Mouse (Mus musculus): ENCODE measurements at regions not wholly inside any gene's neighbourhood (a gene's known extent, or its start where the extent isn't known, plus 50 kb on each side); places are given as distances from the start of the nearest gene placed in this dataset.

DNA sequence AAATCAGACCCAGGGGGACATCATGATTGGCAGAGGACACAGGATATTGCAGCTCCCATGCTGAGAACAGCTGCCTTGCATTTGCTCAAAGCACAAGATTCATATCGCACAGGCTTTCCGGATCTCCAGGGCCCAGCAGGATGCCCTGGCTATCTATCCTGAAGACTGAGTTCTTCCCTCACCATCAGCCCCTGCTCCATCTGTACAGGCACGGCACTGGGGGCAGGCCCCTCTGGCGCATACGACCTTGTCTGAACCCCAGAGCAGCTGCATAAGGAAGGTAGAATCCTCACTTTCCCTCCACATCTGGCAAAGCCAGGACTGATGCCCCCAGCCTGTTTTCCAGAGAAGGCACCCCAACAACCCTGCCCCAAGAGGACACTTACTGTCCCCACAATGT, 266.8 kb downstream of the Tns1 start:
- CTCF ChIA-PET, result no interaction called here
- no peaks in the 10 kb centered on the region for H3K27me3 ChIP-seq
- TF ChIP-seq CTCF (IDR thresholded peaks at IDR 0.05), result no peak
- in situ Hi-C loops (cut with MboI; ENCODE audit: low pct_unique_long_range_greater_than_20kb), result no loop called here
- POLR2A ChIA-PET, result no interaction called here
- no peak for DNase-seq (ENCODE audit: low read depth, low spot score)
- no peak for ATAC-seq

DNA sequence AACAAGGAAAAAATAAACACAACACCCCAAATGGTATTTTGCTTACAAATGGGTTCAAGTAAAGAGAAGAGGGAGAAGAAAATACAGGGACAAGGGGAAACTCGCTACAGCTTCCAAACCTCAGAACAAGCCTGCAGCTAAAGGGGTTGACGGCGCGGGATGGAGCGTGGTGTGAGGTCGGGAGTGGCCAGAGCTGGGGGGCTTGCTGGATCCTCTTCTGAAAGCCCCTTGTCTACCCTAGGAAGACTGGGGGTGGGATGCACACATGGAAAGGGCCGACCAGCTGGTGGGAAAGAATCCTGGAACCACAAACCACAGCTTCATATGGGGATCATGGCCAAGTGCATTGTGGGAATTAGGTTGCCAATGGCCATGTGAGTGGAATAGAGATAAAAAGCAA, 267.4 kb downstream of the Tns1 start:
- no peaks in the 10 kb centered on the region for H3K27me3 ChIP-seq
- in situ Hi-C loops (cut with MboI; ENCODE audit: low pct_unique_long_range_greater_than_20kb), result no loop called here
- DNase-seq (ENCODE audit: low read depth, low spot score) (no peak), ATAC-seq (no peak)
- ChIA-PET POLR2A (no interaction called here), CTCF (interaction anchor here (1.3 kb wide), 1 partner anchor 11 kb away, joined by 4 read pairs; no protein-coding TSS in a partner anchor)
- no peak for TF ChIP-seq CTCF (IDR thresholded peaks at IDR 0.05)

DNA sequence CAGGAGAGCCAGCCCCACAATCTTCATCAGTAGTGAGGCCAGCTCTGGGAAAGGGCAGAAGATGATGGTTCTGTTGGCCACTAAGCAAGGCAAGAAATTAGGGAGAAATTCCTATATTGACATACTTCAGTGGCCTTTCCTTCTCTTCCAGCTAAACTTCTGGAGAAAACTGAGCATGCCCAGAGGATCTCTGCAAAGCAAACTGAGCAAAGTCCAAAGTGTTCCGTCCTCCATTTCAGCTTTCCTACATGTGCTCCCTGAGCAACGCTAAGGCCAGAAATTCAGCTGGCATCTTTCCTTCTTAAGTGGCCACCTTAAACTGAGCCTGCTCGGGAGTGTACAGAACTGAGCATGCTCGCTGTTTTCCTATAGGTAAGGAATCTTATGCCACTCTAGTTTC, 268.9 kb downstream of the Tns1 start:
- H3K27me3 ChIP-seq, result no peaks in the 10 kb centered on the region
- in situ Hi-C loops (cut with MboI; ENCODE audit: low pct_unique_long_range_greater_than_20kb), result no loop called here
- POLR2A ChIA-PET, result no interaction called here

DNA sequence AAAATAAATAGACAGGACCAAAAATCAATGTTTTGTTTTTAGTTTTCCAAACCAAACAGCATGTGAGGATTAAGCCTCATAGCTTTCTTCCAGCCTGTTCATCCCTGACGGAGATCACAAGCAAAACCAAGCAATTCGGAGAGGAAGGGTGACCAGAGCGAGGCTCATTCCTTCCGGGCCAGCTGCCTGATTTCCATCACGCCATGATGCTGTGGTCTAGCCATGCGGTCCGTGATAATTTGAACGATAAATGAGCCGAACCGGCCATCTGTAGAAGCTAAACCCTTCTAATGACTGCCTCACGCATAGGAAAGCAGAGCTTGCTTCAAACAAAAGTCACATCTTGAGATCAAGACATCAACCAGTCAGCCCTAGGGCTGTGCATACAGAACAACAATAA, 270.4 kb downstream of the Tns1 start:
- TF ChIP-seq CTCF (IDR thresholded peaks at IDR 0.05), result no peak
- POLR2A ChIA-PET, result no interaction called here
- DNase-seq (ENCODE audit: low read depth, low spot score) (no peak), ATAC-seq (no peak)
- CTCF ChIA-PET, result no interaction called here
- in situ Hi-C loops (cut with MboI; ENCODE audit: low pct_unique_long_range_greater_than_20kb), result no loop called here
- H3K27me3 ChIP-seq, result no peaks in the 10 kb centered on the region

More for the DNA sequence above, 268.9 kb downstream of the Tns1 start:
- ATAC-seq, result no peak
- no peak for DNase-seq (ENCODE audit: low read depth, low spot score)
- TF ChIP-seq CTCF (IDR thresholded peaks at IDR 0.05), result no peak
- CTCF ChIA-PET, result no interaction called here

DNA sequence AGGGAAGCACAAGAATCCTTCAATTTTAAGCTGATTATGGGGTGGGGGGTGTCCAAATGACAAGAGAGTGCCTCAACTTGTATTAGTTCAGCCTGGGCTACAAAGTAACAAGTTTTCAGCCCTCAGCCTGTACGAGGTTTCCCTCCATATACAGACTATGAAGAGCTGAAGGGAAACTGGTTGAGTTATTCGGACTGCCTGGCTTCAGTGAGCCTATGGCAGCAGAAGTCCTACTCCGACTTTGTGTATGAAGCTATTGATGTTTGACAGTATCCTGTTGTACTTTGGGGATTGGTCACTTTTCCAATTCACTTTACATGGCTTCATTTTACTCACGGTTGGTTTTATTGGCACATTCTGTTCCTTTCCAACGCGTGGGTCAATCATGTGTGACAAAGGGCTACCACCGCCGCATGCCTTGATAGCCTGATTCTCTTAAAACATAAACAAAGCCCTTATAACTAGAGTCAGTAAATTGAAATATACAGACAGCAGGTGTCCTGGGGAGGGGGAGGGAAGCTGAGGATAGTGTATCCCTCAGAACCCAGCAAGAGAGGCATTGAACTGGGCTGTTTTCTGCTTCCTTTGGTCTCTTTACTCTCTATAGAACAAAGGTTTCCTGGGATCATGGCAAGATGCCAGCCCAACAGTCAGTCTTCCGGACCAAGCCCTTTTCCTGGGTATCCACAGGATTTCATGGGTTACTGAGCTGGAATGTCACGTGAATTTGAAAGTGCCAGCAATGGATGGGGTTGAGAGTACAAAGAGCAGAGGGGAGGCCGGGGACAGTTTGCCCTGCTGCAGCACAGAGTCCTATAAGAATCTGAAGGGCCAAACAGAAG, 273.9 kb downstream of the Tns1 start:
- peaks cover 3% of the 10 kb centered on the region for H3K27me3 ChIP-seq
- ChIA-PET POLR2A (interaction anchor here (1.0 kb wide), 1 partner anchor 44 kb away, joined by 3 read pairs; no protein-coding TSS in a partner anchor), CTCF (interaction anchor here (0.8 kb wide), 1 partner anchor 14 kb away, joined by 3 read pairs; no protein-coding TSS in a partner anchor)
- in situ Hi-C loops (cut with MboI; ENCODE audit: low pct_unique_long_range_greater_than_20kb), result no loop called here
- peak; percentile 42 for ATAC-seq
- peak; percentile 68 for DNase-seq (ENCODE audit: low read depth, low spot score)
- no peak for TF ChIP-seq CTCF (IDR thresholded peaks at IDR 0.05)

DNA sequence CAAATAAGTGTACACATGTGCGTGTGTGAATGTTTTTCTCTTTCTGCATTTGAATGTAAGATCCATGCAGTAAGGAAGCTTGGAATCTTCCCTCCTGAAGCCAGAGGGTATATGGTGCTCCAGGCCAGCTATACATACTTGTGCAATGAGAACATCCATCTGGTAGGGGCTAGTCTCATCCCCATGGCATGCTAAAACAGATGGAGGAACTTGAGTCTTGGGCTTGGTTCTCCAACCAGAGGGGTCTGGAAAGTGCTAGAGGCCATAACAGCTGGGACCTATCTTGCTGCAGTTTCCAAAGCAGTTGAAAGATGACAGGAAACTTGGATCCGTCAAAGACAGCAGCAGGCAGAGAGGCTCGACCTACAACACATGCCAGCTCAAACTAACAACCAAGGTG, 275.9 kb downstream of the Tns1 start:
- ChIA-PET CTCF (no interaction called here), POLR2A (no interaction called here)
- no peak for TF ChIP-seq CTCF (IDR thresholded peaks at IDR 0.05)
- DNase-seq (ENCODE audit: low read depth, low spot score) (no peak), ATAC-seq (no peak)
- H3K27me3 ChIP-seq, result peaks cover 3% of the 10 kb centered on the region
- in situ Hi-C loops (cut with MboI; ENCODE audit: low pct_unique_long_range_greater_than_20kb), result loop anchor here (25.0 kb wide), 1 partner anchor 1136 kb away; the partner anchor contains the start of genes Ankar and Rpl37a

DNA sequence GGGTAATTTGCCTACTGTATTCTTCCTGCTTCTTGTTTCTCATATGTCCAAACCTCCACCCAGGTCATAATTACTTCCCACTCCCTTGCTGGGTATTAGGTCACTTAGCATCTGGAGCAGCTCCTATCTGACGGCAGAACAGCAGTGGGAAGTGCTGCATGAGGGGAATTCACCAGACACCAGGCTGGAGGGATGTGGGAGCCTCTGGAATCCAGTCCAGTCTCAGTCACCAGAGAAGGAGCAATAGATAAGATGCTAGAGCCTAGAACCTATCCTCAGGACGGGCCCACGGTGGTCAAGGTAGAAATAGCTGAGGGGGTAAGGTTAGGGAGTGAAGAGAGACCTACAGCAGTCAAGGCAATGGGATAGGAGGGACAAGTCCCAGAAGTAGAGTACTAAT, 277.1 kb downstream of the Tns1 start:
- ATAC-seq (no peak), DNase-seq (ENCODE audit: low read depth, low spot score) (no peak)
- no peak for TF ChIP-seq CTCF (IDR thresholded peaks at IDR 0.05)
- ChIA-PET POLR2A (interaction anchor here (0.7 kb wide), 1 partner anchor 13 kb away, joined by 3 read pairs; no protein-coding TSS in a partner anchor), CTCF (interaction anchor here (0.8 kb wide), 1 partner anchor 21 kb away, joined by 3 read pairs; no protein-coding TSS in a partner anchor)
- H3K27me3 ChIP-seq, result peaks cover 3% of the 10 kb centered on the region
- in situ Hi-C loops (cut with MboI; ENCODE audit: low pct_unique_long_range_greater_than_20kb), result loop anchor here (25.0 kb wide), 1 partner anchor 1135 kb away; the partner anchor contains the start of genes Ankar and Rpl37a

DNA sequence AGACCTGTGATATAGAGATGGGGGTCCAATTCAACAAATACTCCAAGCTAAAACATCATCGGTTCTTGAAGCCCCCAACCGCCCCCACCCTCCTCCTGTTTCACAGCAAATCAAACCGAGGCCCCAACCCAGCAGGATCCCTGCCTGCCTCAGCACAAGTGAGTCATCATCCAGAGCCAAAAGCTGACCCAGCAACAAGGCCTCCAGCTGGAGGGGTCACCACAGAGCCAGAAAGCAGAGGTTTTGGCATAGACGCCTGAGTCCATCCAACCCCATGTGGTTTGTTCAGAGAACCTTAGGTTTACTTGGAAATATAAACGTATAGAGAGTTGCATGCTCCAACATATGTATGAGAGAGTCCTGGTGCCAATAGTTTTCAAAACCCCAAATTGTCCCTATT, 279.1 kb downstream of the Tns1 start:
- in situ Hi-C loops (cut with MboI; ENCODE audit: low pct_unique_long_range_greater_than_20kb), result loop anchor here (25.0 kb wide), 1 partner anchor 1133 kb away; the partner anchor contains the start of genes Ankar and Rpl37a
- ATAC-seq (no peak), DNase-seq (ENCODE audit: low read depth, low spot score) (no peak)
- POLR2A ChIA-PET, result no interaction called here
- no peak for TF ChIP-seq CTCF (IDR thresholded peaks at IDR 0.05)
- CTCF ChIA-PET, result interaction anchor here (1.3 kb wide), 1 partner anchor 11 kb away, joined by 4 read pairs; no protein-coding TSS in a partner anchor
- peaks cover 3% of the 10 kb centered on the region for H3K27me3 ChIP-seq

DNA sequence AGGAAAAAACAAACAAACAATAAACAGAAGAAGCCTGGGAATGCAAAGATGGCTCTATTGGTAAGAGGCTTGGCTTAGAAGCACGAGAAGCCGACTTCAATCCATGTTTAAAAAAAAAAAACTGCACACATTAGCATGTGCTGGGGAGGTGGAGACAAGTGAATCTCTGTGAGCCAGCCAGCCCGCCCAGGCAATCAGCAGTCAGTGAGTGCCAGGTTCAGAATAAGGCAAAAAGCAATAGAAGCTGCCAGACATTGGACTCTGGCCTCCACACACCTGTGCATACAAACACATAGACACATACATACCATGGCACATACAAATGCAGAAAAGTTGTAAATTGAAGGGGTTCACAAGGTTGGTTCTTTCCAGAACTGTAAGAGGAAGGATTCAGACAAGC, 279.7 kb downstream of the Tns1 start:
- in situ Hi-C loops (cut with MboI; ENCODE audit: low pct_unique_long_range_greater_than_20kb), result loop anchor here (25.0 kb wide), 1 partner anchor 1132 kb away; the partner anchor contains the start of genes Ankar and Rpl37a
- no peak for DNase-seq (ENCODE audit: low read depth, low spot score)
- H3K27me3 ChIP-seq, result peaks cover 7% of the 10 kb centered on the region
- ChIA-PET CTCF (no interaction called here), POLR2A (no interaction called here)
- no peak for TF ChIP-seq CTCF (IDR thresholded peaks at IDR 0.05)
- no peak for ATAC-seq

DNA sequence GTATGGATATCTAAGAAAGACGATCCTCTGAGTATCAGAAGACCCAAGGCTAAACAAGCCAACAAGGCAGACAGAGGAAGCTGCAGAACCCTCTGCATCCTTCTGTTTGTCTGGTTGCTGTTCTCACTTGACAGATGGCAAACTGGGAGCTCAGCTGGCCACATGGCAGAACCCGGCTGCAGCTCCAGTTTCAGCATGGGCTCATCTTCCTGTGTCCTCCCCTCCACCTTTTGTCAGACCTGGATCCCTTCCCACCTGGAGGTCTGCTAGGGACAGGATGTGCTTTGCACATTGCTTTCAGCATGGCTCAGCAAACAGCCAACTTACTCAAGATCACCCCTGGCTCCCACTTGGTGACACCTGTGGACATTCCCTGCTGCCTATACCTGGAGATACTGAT, 284.9 kb downstream of the Tns1 start:
- TF ChIP-seq CTCF (IDR thresholded peaks at IDR 0.05), result no peak
- ChIA-PET POLR2A (no interaction called here), CTCF (no interaction called here)

DNA sequence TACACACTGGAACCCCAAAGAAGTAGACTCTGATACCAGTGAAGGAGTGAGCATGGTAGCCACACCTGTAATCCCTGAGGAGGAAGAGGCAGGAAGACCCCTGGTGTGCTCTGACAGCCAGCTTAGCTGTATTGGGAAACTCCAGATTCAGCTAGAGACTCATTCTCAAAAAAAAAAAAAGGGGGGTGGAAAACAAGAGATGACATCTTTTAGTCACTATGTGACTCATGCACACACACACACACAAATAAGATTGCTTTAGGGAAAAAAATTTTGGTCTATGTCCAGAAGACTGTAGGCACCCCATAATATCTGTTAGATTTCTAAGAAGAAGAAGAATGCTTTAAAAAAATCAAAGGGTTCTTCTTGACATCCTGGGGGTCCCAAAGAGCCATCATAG, 287.6 kb downstream of the Tns1 start:
- CTCF ChIA-PET, result no interaction called here
- DNase-seq (ENCODE audit: low read depth, low spot score) (no peak), ATAC-seq (no peak)
- in situ Hi-C loops (cut with MboI; ENCODE audit: low pct_unique_long_range_greater_than_20kb), result loop anchor here (25.0 kb wide), 1 partner anchor 1124 kb away; the partner anchor contains the start of genes Ankar and Rpl37a
- H3K27me3 ChIP-seq, result peaks cover 13% of the 10 kb centered on the region
- POLR2A ChIA-PET, result no interaction called here
- TF ChIP-seq CTCF (IDR thresholded peaks at IDR 0.05), result no peak

More for the DNA sequence above, 284.9 kb downstream of the Tns1 start:
- ATAC-seq (no peak), DNase-seq (ENCODE audit: low read depth, low spot score) (no peak)
- peaks cover 7% of the 10 kb centered on the region for H3K27me3 ChIP-seq
- in situ Hi-C loops (cut with MboI; ENCODE audit: low pct_unique_long_range_greater_than_20kb), result loop anchor here (25.0 kb wide), 1 partner anchor 1127 kb away; the partner anchor contains the start of genes Ankar and Rpl37a
